Mouse (Mus musculus): ENCODE results near the gene Elf2. TPM values are rescaled to one million over a fixed set of nuclear protein-coding genes. Genes with fewer than 3 reads are reported as not detected.

Elf2 gene
- polyA plus RNA-seq, 1 experiment from 2014 or later = 50.1 TPM

Small RNA genes within 50 kb of the gene (microRNA-seq; reads per million reads assigned to microRNA genes)
- gene Gm24282 = not detected

Other genes starting within 250 kb of the Elf2 start
- 15.4 and 16.0 TPM in 2 replicates for gene Noct, start 116.2 kb downstream of the Elf2 start, polyA plus RNA-seq (2016; fragmentation: Nextera tagmentation; extraction: Ambion mirVana)
- gene Mgarp, start 56.1 kb upstream of the Elf2 start, polyA plus RNA-seq (2016; fragmentation: Nextera tagmentation; extraction: Ambion mirVana) = 11.7 and 19.2 TPM in 2 replicates
- gene Ndufc1, start 68.3 kb upstream of the Elf2 start, polyA plus RNA-seq (2016; fragmentation: Nextera tagmentation; extraction: Ambion mirVana) = 707 and 785 TPM in 2 replicates
- 70.7 and 75.8 TPM in 2 replicates for gene Naa15, start 74.5 kb upstream of the Elf2 start, polyA plus RNA-seq (2016; fragmentation: Nextera tagmentation; extraction: Ambion mirVana)
- 17.9 and 19.7 TPM in 2 replicates for gene Rab33b, start 143.3 kb upstream of the Elf2 start, polyA plus RNA-seq (2016; fragmentation: Nextera tagmentation; extraction: Ambion mirVana)
- gene Setd7, start 220.2 kb upstream of the Elf2 start, polyA plus RNA-seq (2016; fragmentation: Nextera tagmentation; extraction: Ambion mirVana) = 3.5 and 4.4 TPM in 2 replicates